ENCODE assay signal across 8 mouse cellular contexts in the genomic region with DNA sequence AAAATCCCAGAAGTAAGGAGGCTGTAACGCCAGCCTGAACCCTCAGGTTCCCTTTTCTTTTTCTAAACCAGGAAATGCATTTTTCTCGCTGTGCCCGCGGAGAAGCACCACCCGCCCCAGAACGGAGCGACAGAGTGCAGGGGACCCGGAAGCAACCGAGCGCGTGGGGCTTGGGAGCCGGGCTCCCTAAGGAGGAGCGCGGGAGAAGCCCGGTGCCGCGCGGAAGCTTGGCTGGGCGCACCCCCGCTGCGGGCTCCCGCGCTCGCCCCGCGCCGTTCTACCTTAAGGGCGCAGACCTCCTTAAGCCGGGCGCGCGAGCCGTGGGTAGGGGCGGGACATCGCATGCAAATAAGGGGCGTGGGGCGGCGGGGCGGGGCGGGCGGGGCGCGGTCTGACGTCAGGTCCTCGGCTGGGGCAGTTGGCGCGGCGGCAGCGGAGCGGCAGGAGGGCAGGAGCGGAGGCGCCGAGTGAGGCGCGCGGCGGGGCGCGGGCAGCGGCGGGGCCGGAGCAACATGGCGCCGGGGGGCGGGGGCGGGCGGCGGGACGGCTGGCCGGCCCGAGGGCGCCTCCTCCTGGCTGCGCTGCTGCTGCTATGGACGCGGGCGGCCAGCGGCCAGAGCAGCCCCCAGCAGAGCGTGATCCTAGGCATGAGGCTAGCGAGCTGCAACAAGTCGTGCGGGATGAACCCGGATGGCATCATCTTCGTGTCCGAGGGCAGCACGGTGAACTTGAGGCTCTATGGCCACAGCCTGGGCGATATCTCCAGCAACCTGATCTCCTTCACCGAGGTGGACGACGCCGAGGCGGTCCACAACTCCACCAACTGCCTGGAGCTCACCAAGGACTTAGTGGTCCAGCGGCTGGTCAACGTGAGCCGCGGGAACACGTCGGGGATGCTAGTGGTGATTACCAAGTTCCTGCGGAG. TPM values are rescaled to one million over a fixed set of nuclear protein-coding genes. Genes with fewer than 3 reads are reported as not detected.
DNase-seq lines count a peak whose midpoint lies in the region; ATAC-seq and TF ChIP-seq lines count a peak whose summit lies in the region.

Gene Cnnm4, plus strand, starts transcription at position 440 of the 925 bp plus-strand sequence.

- peak within 1 kb of the TSS; percentile 71 for H3K27ac ChIP-seq in hindbrain, embryonic 11.5 days (ENCODE audit: low read depth, low read length)
- H3K27ac ChIP-seq in lung, postnatal 0 days (ENCODE audit: low read length), result peak within 1 kb of the TSS; percentile 78

- no peaks in the 10 kb centered on the region for H3K27me3 ChIP-seq in hindbrain, embryonic 11.5 days (ENCODE audit: control insufficient read depth, insufficient read depth, low read length)
- no peaks in the 10 kb centered on the region for H3K27me3 ChIP-seq in lung, postnatal 0 days (replicated peaks; ENCODE audit: insufficient read depth, low read length)

- peak within 1 kb of the TSS; percentile 84 for H3K4me2 ChIP-seq in hindbrain, embryonic 11.5 days (replicated peaks; ENCODE audit: low read depth, low read length)
- H3K4me2 ChIP-seq in lung, postnatal 0 days (replicated peaks; ENCODE audit: low read depth, low read length), result peak within 1 kb of the TSS; percentile 78

- peak; percentile 91 for ATAC-seq in hindbrain, embryonic 11.5 days (ENCODE audit: low FRiP score)
- peak; percentile 94 for ATAC-seq in lung, postnatal 0 days

- no peak for TF ChIP-seq EP300 in lung, postnatal 0 days (IDR thresholded peaks at IDR 0.05)

- 1% methylated on average over 68 of the region's 98 CpGs for WGBS in hindbrain, embryonic 11.5 days
- WGBS in lung, postnatal 0 days, result 2% methylated on average over 47 of the region's 98 CpGs

- peak; percentile 64 for TF ChIP-seq CTCF in lung, postnatal 0 days (IDR thresholded peaks at IDR 0.05)

- H3K4me3 ChIP-seq in hindbrain, embryonic 11.5 days (ENCODE audit: low read depth, low read length), result peak within 1 kb of the TSS; percentile 61
- H3K4me3 ChIP-seq in lung, postnatal 0 days (ENCODE audit: low read depth, low read length), result peak within 1 kb of the TSS; percentile 44

- peak within 1 kb of the TSS; percentile 76 for H3K9ac ChIP-seq in hindbrain, embryonic 11.5 days (ENCODE audit: low read depth, low read length)
- H3K9ac ChIP-seq in lung, postnatal 0 days (replicated peaks; ENCODE audit: low read depth), result peak within 1 kb of the TSS; percentile 50

- no peaks in the 10 kb centered on the region for H3K36me3 ChIP-seq in hindbrain, embryonic 11.5 days (ENCODE audit: control insufficient read depth, insufficient read depth, low read length)
- no peaks in the 10 kb centered on the region for H3K36me3 ChIP-seq in lung, postnatal 0 days (ENCODE audit: insufficient read depth, low read length)

- H3K4me1 ChIP-seq in hindbrain, embryonic 11.5 days (replicated peaks; ENCODE audit: control insufficient read depth, insufficient read depth, low read length), result peaks cover 6% of the 10 kb centered on the region; the same call in 1 of the 2 replicates
- H3K4me1 ChIP-seq in lung, postnatal 0 days (ENCODE audit: insufficient read depth, low read depth, low read length), result peaks cover 27% of the 10 kb centered on the region

- peak; percentile 96 for DNase-seq in Muller cell, postnatal 12 days (ENCODE audit: inconsistent ontology term)
- DNase-seq in cerebellum, adult 9-11 months, result peak; percentile 88
- DNase-seq in frontal cortex, adult 2 months (ENCODE audit: extremely low spot score in 1 of 2, low spot score in 1 of 2), result peak; percentile 52 to 83
- DNase-seq in hindbrain, embryonic 11.5 days (ENCODE audit: low spot score), result peak; percentile 87
- DNase-seq in layer of hippocampus, postnatal 10 days (ENCODE audit: low spot score in 2 of 2), result peak; percentile 81 to 86
- DNase-seq in lung, postnatal 0 days (ENCODE audit: low spot score), result peak; percentile 95
- peak; percentile 55 for DNase-seq in ovary, postnatal 10 days (ENCODE audit: low spot score)
- DNase-seq in thymus, postnatal 0 days (ENCODE audit: low spot score), result peak; percentile 92

- no peaks in the 10 kb centered on the region for H3K9me3 ChIP-seq in hindbrain, embryonic 11.5 days (ENCODE audit: control insufficient read depth, low read length)
- H3K9me3 ChIP-seq in lung, postnatal 0 days (ENCODE audit: low read length), result no peaks in the 10 kb centered on the region

RNA-seq across cellular contexts. Expression of gene Cnnm4, which starts in this region (rescaled TPM):
- polyA plus RNA-seq in frontal cortex, adult 2 months (2012; rRNA removed), result 7.9 and 8.6 TPM in 2 replicates
- 9.5 and 10.4 TPM in 2 replicates for polyA plus RNA-seq in hindbrain, embryonic 11.5 days (2014; fragmentation: Nextera tagmentation; extraction: Ambion mirVana)
- total RNA-seq in layer of hippocampus, postnatal 10 days (2021), result 10 to 100 TPM; 18.3 to 18.5 TPM
- 8.7 and 9.3 TPM in 2 replicates for polyA plus RNA-seq in lung, postnatal 0 days (2015; fragmentation: Nextera tagmentation; extraction: Ambion mirVana)
- polyA plus RNA-seq in thymus, postnatal 0 days (2015; fragmentation: Nextera tagmentation; extraction: Ambion mirVana), result 12.3 and 13.7 TPM in 2 replicates

Comparison
In these comparisons a context has a peak if more than half of its experiments do, and no peak if none do; other contexts are left out.
1. Peak in every context shown above with its lines: DNase-seq, ATAC-seq, H3K4me3 ChIP-seq and H3K27ac ChIP-seq.